Mouse (Mus musculus) neutrophil, adult 5-6 weeks (primary cell): ENCODE results near the gene Matk. TPM values are rescaled to one million over a fixed set of nuclear protein-coding genes. Genes with fewer than 3 reads are reported as not detected.

Source experiments
- ATAC-seq: fragments of 151-379, 151-347 bp; 2 replicates; pipeline ENCODE4 v1.8.0; 2017; ENCODE audit warnings: mild to moderate bottlenecking, moderate TSS enrichment; ENCODE audit not compliant: insufficient number of reproducible peaks, poor library complexity, low FRiP score, severe bottlenecking; ENCODE audit errors: extremely low read depth
- total RNA-seq: library from RNA; stranded (forward); fragments of 200-1000 nt; gene quantifications from 2 replicates; pipeline ENCODE4 v1.2.3, GENCODE M21; 2017

The Matk gene
- total RNA-seq, 1 experiment from 2014 or later, result 12.3 TPM

DNA sequence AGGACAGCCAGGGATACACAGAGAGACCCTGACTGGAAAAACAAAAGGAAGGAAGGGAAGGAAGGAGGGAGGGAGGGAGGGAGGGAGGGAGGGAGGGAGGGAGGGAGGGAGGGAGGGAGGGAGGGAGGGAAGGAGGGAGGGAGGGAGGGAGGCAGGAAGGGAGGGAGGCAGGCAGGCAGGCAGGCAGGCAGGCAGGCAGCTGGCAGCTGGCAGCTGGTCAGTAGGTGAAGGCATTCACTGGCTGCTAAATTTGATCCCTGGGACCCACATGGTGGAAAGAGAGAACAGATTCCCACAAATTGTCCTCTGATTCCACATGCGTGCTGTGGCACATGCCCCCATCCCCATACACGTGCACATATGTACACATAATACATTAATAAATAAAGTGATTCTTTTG lies 14.1 kb upstream of the Matk start:
- no peak for ATAC-seq

DNA sequence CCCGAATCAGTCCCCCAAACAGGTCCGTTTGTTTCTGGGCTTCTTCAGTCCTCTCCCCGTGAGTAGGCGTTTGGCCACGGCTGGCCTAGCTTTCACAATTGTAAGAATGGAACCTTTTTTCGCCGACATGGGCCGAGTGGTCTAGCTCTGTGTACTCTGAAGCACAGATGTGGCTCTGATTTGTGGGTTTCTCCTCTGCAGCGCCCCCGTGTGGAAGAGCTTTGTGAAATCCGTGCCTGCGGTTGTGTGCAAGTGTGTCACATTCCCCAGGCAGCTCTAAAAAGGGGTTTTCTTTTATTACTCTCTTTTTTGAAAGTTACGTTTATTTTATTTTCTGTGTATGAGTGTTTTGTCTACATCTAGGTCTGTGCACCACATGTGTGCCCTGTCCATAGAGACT lies 11.9 kb upstream of the Matk start:
- no peak for ATAC-seq

DNA sequence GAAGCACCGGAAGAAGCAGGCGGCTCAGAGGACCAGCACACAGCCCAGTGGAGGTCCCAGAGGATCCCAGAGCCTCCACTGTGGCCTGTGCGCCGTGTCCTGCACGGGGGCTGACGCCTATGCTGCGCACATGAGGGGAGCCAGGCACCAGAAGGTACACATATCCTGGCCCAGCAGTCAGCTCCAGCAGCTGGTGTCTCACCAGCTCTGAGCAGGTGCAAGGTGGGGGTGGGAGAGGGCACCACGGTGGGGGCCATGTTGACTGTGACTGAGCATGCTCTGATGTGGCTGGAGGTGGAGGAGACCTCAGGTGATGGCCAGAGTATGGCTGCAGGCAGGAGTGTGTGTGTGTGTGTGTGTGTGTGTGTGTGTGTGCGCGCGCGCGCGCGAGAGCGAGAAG lies 10.7 kb upstream of the Matk start:
- ATAC-seq, result no peak

- no peak for ATAC-seq
These were observed 8.6 kb upstream of the Matk start for GRCm38 (mm10) chr10:81244146-81244545.

DNA sequence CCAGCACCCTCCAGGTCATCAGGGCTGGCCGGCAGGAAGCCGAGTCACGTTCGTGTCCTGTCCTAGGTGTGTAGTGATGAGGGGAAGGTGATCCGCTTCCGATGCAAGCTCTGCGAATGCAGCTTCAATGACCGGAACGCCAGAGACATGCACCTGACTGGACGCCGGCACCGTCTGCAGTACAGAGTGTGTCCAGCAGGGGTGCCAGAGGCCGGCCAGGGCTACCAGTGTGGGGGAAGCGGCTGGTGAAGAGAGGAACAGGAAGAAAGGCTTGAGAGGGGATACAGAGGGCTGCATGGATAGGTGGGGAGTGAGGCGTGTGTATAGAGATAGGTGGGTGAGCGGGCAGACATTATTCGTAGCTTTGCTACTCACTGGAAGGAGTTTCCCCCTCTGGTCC lies 8.1 kb upstream of the Matk start:
- ATAC-seq, result peak; percentile 86

- no peak for ATAC-seq
These were observed 7.6 kb upstream of the Matk start for GRCm38 (mm10) chr10:81245166-81245565.

GRCm38 (mm10) chr10:81247804-81248203 lies 4.9 kb upstream of the Matk start:
- no peak for ATAC-seq

GRCm38 (mm10) chr10:81249442-81249841 lies 3.3 kb upstream of the Matk start:
- no peak for ATAC-seq

- no peak for ATAC-seq
These were observed 2.2 kb downstream of the Matk start for GRCm38 (mm10) chr10:81254886-81255285.

GRCm38 (mm10) chr10:81257158-81258039 lies 4.7 kb downstream of the Matk start:
- peak; percentile 23; the same call in 1 of the 2 replicates for ATAC-seq

DNA sequence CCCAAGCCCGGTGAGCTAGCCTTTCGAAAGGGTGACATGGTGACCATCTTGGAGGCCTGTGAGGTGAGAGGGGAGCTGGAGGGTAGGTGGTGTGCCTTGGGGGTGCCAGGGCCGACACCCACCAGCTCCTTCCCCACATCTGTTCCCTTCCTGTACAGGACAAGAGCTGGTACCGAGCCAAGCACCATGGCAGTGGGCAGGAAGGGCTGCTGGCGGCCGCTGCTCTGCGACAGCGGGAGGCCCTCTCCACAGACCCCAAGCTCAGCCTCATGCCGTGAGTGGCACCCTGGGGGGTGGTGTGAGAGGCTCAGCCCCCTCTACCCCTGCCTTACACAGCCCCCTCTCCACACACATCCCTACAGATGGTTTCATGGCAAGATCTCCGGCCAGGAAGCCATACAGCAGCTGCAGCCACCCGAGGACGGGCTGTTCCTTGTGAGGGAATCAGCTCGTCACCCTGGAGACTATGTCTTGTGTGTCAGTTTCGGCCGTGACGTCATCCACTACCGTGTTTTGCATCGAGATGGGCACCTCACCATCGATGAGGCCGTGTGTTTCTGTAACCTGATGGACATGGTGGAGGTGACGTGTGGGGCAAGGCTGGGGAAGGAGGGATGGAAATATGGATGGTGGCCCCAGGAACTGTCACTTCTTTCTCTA lies 6.6 kb downstream of the Matk start:
- no peak for ATAC-seq

- no peak for ATAC-seq
These were observed 8.3 kb downstream of the Matk start for GRCm38 (mm10) chr10:81261025-81261424.

DNA sequence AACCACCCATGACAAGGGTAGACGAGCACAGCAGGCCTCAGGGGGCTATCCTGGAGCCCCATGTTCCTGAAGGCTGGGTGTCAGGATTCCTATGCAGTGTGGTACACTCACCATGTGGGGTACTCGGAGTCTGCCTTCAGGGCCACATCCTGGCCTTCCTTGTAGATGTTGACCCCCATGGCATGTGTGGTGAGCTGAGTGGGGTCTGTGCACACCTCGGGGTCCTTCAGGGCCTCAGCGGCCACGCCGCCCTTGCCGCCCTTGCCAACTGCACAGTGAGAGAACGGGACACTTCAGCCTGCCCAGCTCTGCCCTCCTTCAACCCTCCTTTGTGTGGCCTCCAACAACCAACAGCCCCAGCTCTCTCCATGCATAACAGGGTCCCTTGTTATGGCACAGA lies 12.8 kb downstream of the Matk start:
- no peak for ATAC-seq

DNA sequence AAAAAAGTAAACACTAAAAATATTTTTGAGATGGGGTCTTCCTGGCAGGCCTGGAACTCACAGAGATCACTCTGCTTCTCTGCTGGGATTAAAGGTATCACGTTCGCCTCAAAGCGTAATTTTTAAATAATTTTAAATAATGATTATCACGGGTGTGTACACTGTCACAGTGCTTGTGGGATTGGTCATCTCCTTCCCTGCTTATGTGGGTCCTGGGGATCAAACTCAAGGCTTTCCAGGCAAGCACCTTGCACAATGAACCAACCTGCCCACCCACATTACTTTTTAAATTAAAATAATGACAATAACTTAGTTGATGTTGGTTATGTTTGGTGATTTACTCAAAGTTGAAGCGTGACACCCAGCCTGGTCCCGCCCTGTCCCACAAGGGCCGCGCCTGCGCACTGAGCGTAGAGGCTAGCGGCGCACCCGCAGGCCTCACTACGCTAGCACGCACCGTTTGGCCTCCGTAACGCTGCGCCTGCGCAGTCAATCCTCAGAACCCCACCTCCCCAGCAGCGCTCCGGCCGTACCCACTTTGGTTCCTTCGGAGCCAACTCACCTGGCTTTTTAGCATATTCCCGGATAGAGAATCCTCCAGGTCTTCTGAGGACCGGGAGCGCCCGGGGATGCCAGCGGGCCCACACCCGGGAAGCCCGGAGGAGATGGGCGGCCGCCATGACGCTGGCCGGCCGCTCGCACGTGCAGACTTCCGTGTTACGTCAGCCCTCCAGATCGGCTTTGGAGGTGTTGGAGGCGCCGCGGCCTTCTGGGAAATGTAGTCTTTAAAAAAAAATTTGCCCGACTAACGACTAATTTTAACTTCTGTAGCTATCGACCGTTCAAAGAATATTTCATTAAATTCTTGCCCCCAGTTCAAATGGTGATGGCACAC lies 13.7 kb downstream of the Matk start, which contains the start of the genes Mrpl54 and Apba3:
TSS of gene Mrpl54 (minus strand) at position 724 of the 895 bp plus-strand sequence.
TSS of gene Apba3 (plus strand) at position 750 of the 895 bp plus-strand sequence.
- peak; percentile 74 for ATAC-seq

DNA sequence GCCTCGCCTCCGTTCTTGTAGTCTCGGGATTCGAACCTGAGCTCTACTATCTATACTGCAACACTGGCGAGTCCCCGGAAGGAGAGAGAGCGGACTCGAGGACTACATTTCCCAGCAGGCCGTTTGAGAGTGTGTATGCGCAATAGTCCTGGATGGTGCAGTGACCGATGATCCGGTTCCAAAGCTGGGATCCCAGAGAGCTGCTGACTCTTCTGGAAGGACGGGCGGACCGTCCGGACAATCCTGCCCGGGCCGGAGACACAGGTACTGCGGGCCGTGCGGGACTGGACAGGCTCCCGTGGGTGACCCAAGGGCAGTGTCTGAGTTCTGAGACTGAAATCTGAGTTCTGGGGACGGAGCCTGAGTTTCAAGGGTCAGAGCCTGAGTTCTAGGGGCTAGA lies 15.3 kb downstream of the Matk start:
- peak; percentile 58 for ATAC-seq

DNA sequence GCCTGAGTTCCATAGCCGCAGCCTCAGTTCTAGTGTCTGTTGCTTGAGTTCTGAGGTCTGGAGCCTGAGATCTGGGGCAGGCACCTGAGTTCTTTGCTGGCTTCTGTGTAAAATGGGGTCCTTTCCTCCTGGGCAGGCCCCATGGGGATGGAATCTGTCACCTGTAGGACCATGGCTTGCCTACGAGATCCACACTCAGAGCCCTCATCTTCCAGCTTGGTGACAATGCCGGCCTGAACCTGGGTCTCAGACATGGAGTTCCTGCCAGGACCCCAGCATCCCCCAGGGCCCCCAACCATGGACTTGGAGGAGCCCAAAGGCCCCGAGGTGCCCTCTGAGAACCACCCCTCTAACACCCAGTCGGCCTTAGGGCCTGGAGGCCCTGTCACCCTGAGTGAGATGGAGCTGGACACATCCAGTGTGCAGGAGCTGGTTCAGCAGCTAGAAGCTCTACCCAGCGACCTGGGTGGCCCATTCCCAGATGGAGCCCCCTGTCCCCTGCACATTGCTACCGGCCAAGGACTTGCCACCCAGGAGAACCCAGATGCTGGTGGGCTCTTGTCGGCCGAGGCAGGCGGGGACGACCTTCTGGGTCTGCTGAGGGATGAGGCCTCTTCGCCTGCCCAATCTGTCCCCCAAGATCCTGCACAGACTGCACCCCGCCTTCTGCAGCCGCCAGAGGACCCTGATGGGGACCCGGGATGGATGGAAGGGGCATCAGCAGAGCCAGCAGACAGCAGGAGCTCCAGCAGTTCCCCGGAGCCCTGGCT lies 16.1 kb downstream of the Matk start:
- no peak for ATAC-seq

DNA sequence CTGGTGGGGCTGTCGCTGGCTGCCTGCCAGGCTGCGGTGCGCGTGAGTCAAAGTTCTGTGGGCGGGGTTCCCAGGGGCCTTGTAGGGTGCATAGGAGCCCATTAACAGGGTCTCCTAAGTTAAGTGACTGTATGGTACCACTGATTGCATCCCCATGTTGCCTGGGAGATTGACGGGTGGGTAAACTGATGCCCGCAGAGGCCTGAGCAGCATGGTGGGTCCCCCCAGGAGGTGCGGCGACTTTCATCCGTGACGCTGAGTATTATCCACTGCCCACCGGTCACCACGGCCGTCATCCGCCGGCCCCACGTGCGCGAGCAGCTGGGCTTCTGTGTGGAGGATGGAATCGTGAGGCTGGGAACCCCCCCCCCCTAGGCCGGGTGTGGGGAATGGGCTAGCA lies 19.6 kb downstream of the Matk start:
- no peak for ATAC-seq

GRCm38 (mm10) chr10:81273842-81274241 lies 21.1 kb downstream of the Matk start:
- ATAC-seq, result no peak

GRCm38 (mm10) chr10:81277676-81278075 lies 24.9 kb downstream of the Matk start:
- ATAC-seq, result no peak
